Mouse (Mus musculus) liver, embryonic 15.5 days (tissue): ENCODE measurements around the gene Iyd. TPM values are rescaled to one million over a fixed set of nuclear protein-coding genes. Genes with fewer than 3 reads are reported as not detected.
A peak's percentile ranks its signal among the peaks of the same experiment; 100 is the strongest.
"Not testable (repeated sequence)": the region's sequence is repeated elsewhere in the genome, so short reads cannot be mapped to it uniquely, and the experiment has no call there.

Source experiments
- ATAC-seq: fragments of 200-750 bp; cut with Nextera tagmentation; 2 replicates; pipeline ENCODE4 v1.8.0; 2017; ENCODE audit warnings: moderate number of reproducible peaks, mild to moderate bottlenecking, moderate library complexity; ENCODE audit not compliant: insufficient read depth
- H3K27ac ChIP-seq: fragments of 300-500 bp; sonication (generic); replicated peaks from 2 replicates; pipeline ENCODE4 v1.5.1; 2015; ENCODE audit warnings: mild to moderate bottlenecking, inconsistent platforms
- H3K27me3 ChIP-seq: fragments of 300-500 bp; sonication (generic); 2 replicates; pipeline ENCODE4 v1.6.1; 2015; ENCODE audit warnings: mild to moderate bottlenecking, inconsistent platforms
- H3K36me3 ChIP-seq: fragments of 300-500 bp; sonication (generic); replicated peaks from 2 replicates; pipeline ENCODE4 v1.6.1; 2015; ENCODE audit warnings: moderate library complexity, mild to moderate bottlenecking, inconsistent platforms
- H3K4me1 ChIP-seq: fragments of 300-500 bp; sonication (generic); replicated peaks from 2 replicates; pipeline ENCODE4 v1.6.1; 2015; ENCODE audit warnings: inconsistent platforms
- H3K4me2 ChIP-seq: fragments of 300-500 bp; sonication (generic); 2 replicates; pipeline ENCODE4 v1.6.1; 2015; ENCODE audit warnings: moderate library complexity, mild to moderate bottlenecking, inconsistent platforms
- H3K4me3 ChIP-seq: fragments of 300-500 bp; sonication (generic); replicated peaks from 2 replicates; pipeline ENCODE4 v1.5.1; 2015; ENCODE audit warnings: mild to moderate bottlenecking, inconsistent platforms
- H3K9ac ChIP-seq: fragments of 300-500 bp; sonication (generic); 2 replicates; pipeline ENCODE4 v1.6.1; 2015; ENCODE audit warnings: moderate library complexity, mild to moderate bottlenecking, inconsistent platforms
- H3K9me3 ChIP-seq: fragments of 300-500 bp; sonication (generic); replicated peaks from 2 replicates; pipeline ENCODE4 v1.6.1; 2016; ENCODE audit warnings: inconsistent platforms
- WGBS: fragments of 180-500 bp; shearing (Covaris S2); methylation state at CpG from one replicate; pipeline ENCODE4 v1.1.7; 2015; ENCODE audit warnings: mixed read lengths; ENCODE audit not compliant: insufficient replicate concordance; 5-methylcytosine and 5-hydroxymethylcytosine counted together
- polyA plus RNA-seq: library from polyadenylated mRNA; unstranded; fragments of >200 nt; fragmentation: Nextera tagmentation; extraction: Ambion mirVana; gene quantifications from 2 replicates; pipeline ENCODE4 v1.2.1, GENCODE M21; 2015

The Iyd gene
- 15.9 and 16.5 TPM in 2 replicates for polyA plus RNA-seq

GRCm38 (mm10) chr10:3540003-3540827 is at the start of gene Iyd:
Gene Iyd (plus strand): TSS chr10:3540240.
- no peaks in the 10 kb centered on the region for H3K9me3 ChIP-seq
- 56% methylated on average over 16 of the region's 16 CpGs for WGBS
- no peaks in the 10 kb centered on the region for H3K36me3 ChIP-seq
- no peak within 1 kb of the TSS for H3K9ac ChIP-seq
- peak; percentile 70 for ATAC-seq
- H3K4me3 ChIP-seq = 0 out of 2 replicates have a peak within 1 kb of the TSS, but pooled peaks have one; percentile 8
- peak within 1 kb of the TSS; percentile 29 for H3K4me2 ChIP-seq
- H3K4me1 ChIP-seq = no peaks in the 10 kb centered on the region
- no peak within 1 kb of the TSS for H3K27ac ChIP-seq
- no peaks in the 10 kb centered on the region for H3K27me3 ChIP-seq

- no peak overlapping the region for H3K4me2 ChIP-seq
- no peaks in the 10 kb centered on the region for H3K4me1 ChIP-seq
- no peak overlapping the region for H3K9ac ChIP-seq
- H3K36me3 ChIP-seq = no peaks in the 10 kb centered on the region
- ATAC-seq = no peak
- no peaks in the 10 kb centered on the region for H3K27me3 ChIP-seq
- no peak overlapping the region for H3K27ac ChIP-seq
- 45% methylated on average over 2 of the region's 2 CpGs for WGBS
- H3K4me3 ChIP-seq = no peak overlapping the region
- no peaks in the 10 kb centered on the region for H3K9me3 ChIP-seq
These were observed 43.2 kb upstream of the Iyd start for GRCm38 (mm10) chr10:3496791-3497190.

GRCm38 (mm10) chr10:3500846-3501245 is 39.2 kb upstream of the Iyd start:
- not testable (repeated sequence) for H3K27me3 ChIP-seq, H3K4me3 ChIP-seq, H3K36me3 ChIP-seq, H3K9ac ChIP-seq, H3K27ac ChIP-seq, ATAC-seq, H3K9me3 ChIP-seq, H3K4me2 ChIP-seq, H3K4me1 ChIP-seq
- 67% methylated on average over 6 of the region's 6 CpGs for WGBS

- ATAC-seq = no peak
- H3K9ac ChIP-seq = no peak overlapping the region
- no peaks in the 10 kb centered on the region for H3K4me1 ChIP-seq
- no peaks in the 10 kb centered on the region for H3K9me3 ChIP-seq
- no peaks in the 10 kb centered on the region for H3K36me3 ChIP-seq
- H3K27ac ChIP-seq = no peak overlapping the region
- H3K4me3 ChIP-seq = no peak overlapping the region
- H3K4me2 ChIP-seq = no peak overlapping the region
- 52% methylated on average over 8 of the region's 8 CpGs for WGBS
- H3K27me3 ChIP-seq = no peaks in the 10 kb centered on the region
These were observed 32.4 kb upstream of the Iyd start for GRCm38 (mm10) chr10:3507484-3508221.

GRCm38 (mm10) chr10:3508222-3508588 is 31.8 kb upstream of the Iyd start:
- H3K9me3 ChIP-seq = no peaks in the 10 kb centered on the region
- H3K9ac ChIP-seq = no peak overlapping the region
- WGBS = 64% methylated on average over 2 of the region's 2 CpGs
- H3K27ac ChIP-seq = no peak overlapping the region
- no peak for ATAC-seq
- H3K27me3 ChIP-seq = no peaks in the 10 kb centered on the region
- no peak overlapping the region for H3K4me3 ChIP-seq
- no peak overlapping the region for H3K4me2 ChIP-seq
- no peaks in the 10 kb centered on the region for H3K36me3 ChIP-seq
- no peaks in the 10 kb centered on the region for H3K4me1 ChIP-seq

- Histone ChIP-seq H3K9me3 (no peaks in the 10 kb centered on the region), H3K4me2 (no peak overlapping the region), H3K36me3 (no peaks in the 10 kb centered on the region), H3K9ac (no peak overlapping the region), H3K27me3 (no peaks in the 10 kb centered on the region), H3K4me3 (no peak overlapping the region), H3K27ac (no peak overlapping the region), H3K4me1 (no peaks in the 10 kb centered on the region)
- no peak for ATAC-seq
- WGBS = 46% methylated on average over 2 of the region's 2 CpGs
These were observed 31.3 kb upstream of the Iyd start for GRCm38 (mm10) chr10:3508746-3509145.

GRCm38 (mm10) chr10:3509663-3510277 is 30.3 kb upstream of the Iyd start:
- no peak overlapping the region for H3K9ac ChIP-seq
- H3K27me3 ChIP-seq = no peaks in the 10 kb centered on the region
- no peak overlapping the region for H3K4me2 ChIP-seq
- WGBS = 59% methylated on average over 7 of the region's 7 CpGs
- no peaks in the 10 kb centered on the region for H3K9me3 ChIP-seq
- no peak for ATAC-seq
- H3K4me3 ChIP-seq = no peak overlapping the region
- no peaks in the 10 kb centered on the region for H3K36me3 ChIP-seq
- no peaks in the 10 kb centered on the region for H3K4me1 ChIP-seq
- no peak overlapping the region for H3K27ac ChIP-seq

GRCm38 (mm10) chr10:3510486-3510885 is 29.6 kb upstream of the Iyd start:
- Histone ChIP-seq H3K36me3 (no peaks in the 10 kb centered on the region), H3K27me3 (no peaks in the 10 kb centered on the region), H3K4me2 (no peak overlapping the region), H3K4me1 (no peaks in the 10 kb centered on the region), H3K9me3 (no peaks in the 10 kb centered on the region), H3K27ac (no peak overlapping the region), H3K9ac (no peak overlapping the region), H3K4me3 (no peak overlapping the region)
- ATAC-seq = no peak
- 64% methylated on average over 3 of the region's 3 CpGs for WGBS

GRCm38 (mm10) chr10:3511401-3511800 is 28.6 kb upstream of the Iyd start:
- Histone ChIP-seq H3K27ac (no peak overlapping the region), H3K27me3 (no peaks in the 10 kb centered on the region), H3K9ac (no peak overlapping the region), H3K4me3 (no peak overlapping the region), H3K4me1 (no peaks in the 10 kb centered on the region), H3K4me2 (no peak overlapping the region), H3K9me3 (no peaks in the 10 kb centered on the region), H3K36me3 (no peaks in the 10 kb centered on the region)
- WGBS = 33% methylated on average over 3 of the region's 3 CpGs
- no peak for ATAC-seq

GRCm38 (mm10) chr10:3512620-3513305 is 27.3 kb upstream of the Iyd start:
- Histone ChIP-seq H3K27me3 (no peaks in the 10 kb centered on the region), H3K9me3 (no peaks in the 10 kb centered on the region), H3K4me2 (no peak overlapping the region), H3K36me3 (no peaks in the 10 kb centered on the region), H3K9ac (no peak overlapping the region), H3K27ac (no peak overlapping the region), H3K4me3 (no peak overlapping the region), H3K4me1 (no peaks in the 10 kb centered on the region)
- WGBS = 58% methylated on average over 8 of the region's 8 CpGs
- ATAC-seq = no peak

GRCm38 (mm10) chr10:3513947-3514346 is 26.1 kb upstream of the Iyd start:
- 57% methylated on average over 6 of the region's 6 CpGs for WGBS
- Histone ChIP-seq H3K4me3 (no peak overlapping the region), H3K4me1 (no peaks in the 10 kb centered on the region), H3K36me3 (no peaks in the 10 kb centered on the region), H3K4me2 (no peak overlapping the region), H3K9ac (no peak overlapping the region), H3K9me3 (no peaks in the 10 kb centered on the region), H3K27me3 (no peaks in the 10 kb centered on the region), H3K27ac (no peak overlapping the region)
- no peak for ATAC-seq
